Mouse (Mus musculus) liver, embryonic 14.5 days (tissue): Measurements from ENCODE around the gene Ggps1.

Source experiments
- CTCF ChIP-seq: IDR thresholded peaks from 2 replicates; pipeline ENCODE4 v1.5.1; 2016; ENCODE audit warnings: antibody characterized with exemption, low read depth, control low read depth
- EP300 ChIP-seq: IDR thresholded peaks from 2 replicates; pipeline ENCODE4 v1.6.1; 2016; ENCODE audit warnings: antibody characterized with exemption, low read depth

DNA sequence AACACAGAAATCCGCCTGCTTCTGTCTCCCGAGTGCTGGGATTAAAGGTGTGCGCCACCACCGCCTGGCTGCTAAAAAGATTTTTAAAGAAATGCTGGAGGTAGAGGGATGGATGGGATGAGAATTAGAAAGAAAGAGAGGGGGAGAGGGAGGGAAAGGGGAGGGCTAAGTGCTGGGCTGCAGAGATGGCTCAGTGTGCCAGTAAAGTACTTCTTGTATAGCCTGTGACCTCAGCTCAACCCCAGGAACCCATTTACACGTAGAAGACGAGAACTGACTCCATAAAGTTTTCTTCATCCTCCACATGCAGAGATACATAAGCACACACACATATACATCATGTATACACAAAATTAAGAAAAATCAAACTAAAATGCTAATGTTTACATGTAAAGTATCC lies 37.7 kb downstream of the Ggps1 start:
- no peak for TF ChIP-seq EP300
- TF ChIP-seq CTCF = no peak
